Mouse (Mus musculus): ENCODE results near the gene Ankrd2.
"Not testable (repeated sequence)": the region's sequence is repeated elsewhere in the genome, so short reads cannot be mapped to it uniquely, and the experiment has no call there.

The Ankrd2 gene

GRCm38 (mm10) chr19:42056719-42057409 is 21.1 kb downstream of the Ankrd2 start:
- no peak for DNase-seq

GRCm38 (mm10) chr19:42058426-42058825 is 22.6 kb downstream of the Ankrd2 start:
- DNase-seq: no peak

- no peak for DNase-seq
Measured at GRCm38 (mm10) chr19:42061443-42061842, 25.6 kb downstream of the Ankrd2 start.

GRCm38 (mm10) chr19:42068441-42069240 is 32.8 kb downstream of the Ankrd2 start:
- DNase-seq: no peak

- DNase-seq: no peak
Measured at GRCm38 (mm10) chr19:42069241-42069525, 33.4 kb downstream of the Ankrd2 start.

GRCm38 (mm10) chr19:42071221-42071620 is 35.4 kb downstream of the Ankrd2 start:
- DNase-seq: no peak

- DNase-seq: no peak
Measured at GRCm38 (mm10) chr19:42071886-42072608, 36.2 kb downstream of the Ankrd2 start.

- no peak for DNase-seq
Measured at GRCm38 (mm10) chr19:42072802-42073201, 37.0 kb downstream of the Ankrd2 start.

GRCm38 (mm10) chr19:42075051-42075450 is 39.3 kb downstream of the Ankrd2 start:
- no peak for DNase-seq

GRCm38 (mm10) chr19:42075992-42076391 is 40.2 kb downstream of the Ankrd2 start:
- DNase-seq: no peak

- no peak for DNase-seq
Measured at GRCm38 (mm10) chr19:42078566-42078965, 42.8 kb downstream of the Ankrd2 start.

- DNase-seq: no peak
Measured at GRCm38 (mm10) chr19:42079006-42079405, 43.2 kb downstream of the Ankrd2 start.

GRCm38 (mm10) chr19:42079950-42080349 is 44.1 kb downstream of the Ankrd2 start:
- DNase-seq: no peak

- DNase-seq: no peak
Measured at GRCm38 (mm10) chr19:42080469-42080868, 44.7 kb downstream of the Ankrd2 start.

- not testable (repeated sequence) for DNase-seq
Measured at GRCm38 (mm10) chr19:42081613-42082012, 45.8 kb downstream of the Ankrd2 start.

- DNase-seq: no peak
Measured at GRCm38 (mm10) chr19:42085690-42086089, 49.9 kb downstream of the Ankrd2 start.

- DNase-seq: peak; percentile 92
Measured at GRCm38 (mm10) chr19:42086166-42086565, 50.4 kb downstream of the Ankrd2 start, which contains the start of gene Morn4. Morn4 (minus strand) TSS chr19:42086357.

- DNase-seq: peak; percentile 76
Measured at GRCm38 (mm10) chr19:42089103-42089747, 53.4 kb downstream of the Ankrd2 start.

GRCm38 (mm10) chr19:42089748-42090595 is 54.2 kb downstream of the Ankrd2 start, which contains the start of gene Pi4k2a:
Pi4k2a (plus strand) TSS chr19:42090470.
- DNase-seq: peak; percentile 100

- no peak for DNase-seq
Measured at GRCm38 (mm10) chr19:42090637-42091141, 54.9 kb downstream of the Ankrd2 start.

Measured in layer of hippocampus, adult 9-11 months (tissue).